Mouse (Mus musculus) hematopoietic stem cell, adult 5-6 weeks (primary cell): ENCODE results near the gene Glcci1. TPM values are rescaled to one million over a fixed set of nuclear protein-coding genes. Genes with fewer than 3 reads are reported as not detected.
"Not testable (repeated sequence)": the region's sequence is repeated elsewhere in the genome, so short reads cannot be mapped to it uniquely, and the experiment has no call there.

Experiments
- ATAC-seq, 2 experiments: fragments of 125-278 bp in 1 of 2; replicated peaks in 1 of 2; 2 replicates each; pipeline ENCODE4 v1.8.0; 2016 to 2017; ENCODE audit warnings: inconsistent platforms in 2 of 2, mild to moderate bottlenecking in 2 of 2, moderate number of reproducible peaks in 2 of 2, low read depth in 1 of 2, moderate TSS enrichment in 1 of 2; ENCODE audit not compliant: low FRiP score in 2 of 2, poor library complexity in 2 of 2, severe bottlenecking in 2 of 2, insufficient read depth in 1 of 2, low TSS enrichment in 1 of 2
- total RNA-seq: library from RNA; stranded (forward); fragments of 172-1452, 232-1000 nt; gene quantifications from 2 replicates; pipeline ENCODE4 v1.2.3, GENCODE M21; 2017

The Glcci1 gene
- total RNA-seq, 1 experiment from 2014 or later: 3.2 TPM

- no peak for ATAC-seq
Observed at GRCm38 (mm10) chr6:8519687-8520086, 10.3 kb downstream of the Glcci1 start.

- ATAC-seq: no peak
Observed at GRCm38 (mm10) chr6:8521231-8521630, 11.8 kb downstream of the Glcci1 start.

- no peak for ATAC-seq
Observed at GRCm38 (mm10) chr6:8524717-8525116, 15.3 kb downstream of the Glcci1 start.

- ATAC-seq: peak; percentile 12 to 51; a peak in 1 of 4 replicates
Observed at GRCm38 (mm10) chr6:8531104-8531894, 21.9 kb downstream of the Glcci1 start.

- no peak; a peak in 1 of 4 replicates for ATAC-seq
Observed at GRCm38 (mm10) chr6:8536944-8537343, 27.5 kb downstream of the Glcci1 start.

DNA sequence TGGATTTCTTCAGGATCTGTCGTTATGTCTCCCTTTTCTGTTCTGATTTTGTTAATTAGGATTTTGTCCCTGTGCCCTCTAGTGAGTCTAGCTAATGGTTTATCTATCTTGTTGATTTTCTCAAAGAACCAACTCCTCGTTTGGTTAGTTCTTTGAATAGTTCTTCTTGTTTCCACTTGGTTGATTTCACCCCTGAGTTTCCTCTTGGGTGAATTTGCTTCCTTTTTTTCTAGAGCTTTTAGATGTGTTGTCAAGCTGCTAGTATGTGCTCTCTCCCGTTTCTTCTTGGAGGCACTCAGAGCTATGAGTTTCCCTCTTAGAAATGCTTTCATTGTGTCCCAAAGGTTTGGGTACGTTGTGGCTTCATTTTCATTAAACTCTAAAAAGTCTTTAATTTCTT, 32.1 kb downstream of the Glcci1 start:
- not testable (repeated sequence) for ATAC-seq

DNA sequence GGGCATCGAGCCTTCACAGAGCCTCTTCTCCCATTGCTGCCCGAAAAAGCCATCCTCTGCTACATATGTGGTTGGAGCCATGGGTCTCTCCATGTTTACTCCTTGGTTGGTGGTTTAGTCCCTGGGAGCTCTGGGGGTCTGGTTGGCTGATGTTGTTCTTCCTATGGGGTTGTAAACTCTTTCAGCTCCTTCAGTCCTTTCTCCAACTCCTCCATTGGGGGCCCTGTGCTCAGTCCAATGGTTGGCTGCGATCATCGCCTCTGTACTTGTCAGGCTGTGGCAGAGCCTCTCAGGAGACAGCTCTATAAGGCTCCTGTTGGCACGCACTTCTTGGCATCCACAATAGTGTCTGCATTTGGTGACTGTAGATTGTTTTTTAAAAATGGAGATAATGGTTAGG, 35.4 kb downstream of the Glcci1 start:
- ATAC-seq: no peak

DNA sequence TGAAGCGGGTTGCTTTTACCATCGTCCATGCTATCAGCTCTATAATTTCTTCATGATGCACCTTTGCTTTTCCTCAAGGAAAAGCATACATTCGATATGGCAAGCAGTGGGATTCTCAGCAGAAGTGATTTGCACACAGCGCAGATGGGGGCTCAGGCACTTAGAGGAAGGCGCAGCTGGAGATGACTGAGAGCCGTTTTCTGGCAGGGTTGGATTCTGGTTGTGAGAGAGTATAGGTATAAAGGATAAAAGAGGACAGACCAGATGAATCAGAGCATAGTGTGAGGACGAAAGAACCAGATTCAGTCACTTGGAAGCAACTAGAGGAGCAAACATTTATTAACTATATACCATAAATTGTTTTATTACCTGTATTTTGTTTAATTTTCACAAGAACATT, 36.4 kb downstream of the Glcci1 start:
- ATAC-seq: no peak

DNA sequence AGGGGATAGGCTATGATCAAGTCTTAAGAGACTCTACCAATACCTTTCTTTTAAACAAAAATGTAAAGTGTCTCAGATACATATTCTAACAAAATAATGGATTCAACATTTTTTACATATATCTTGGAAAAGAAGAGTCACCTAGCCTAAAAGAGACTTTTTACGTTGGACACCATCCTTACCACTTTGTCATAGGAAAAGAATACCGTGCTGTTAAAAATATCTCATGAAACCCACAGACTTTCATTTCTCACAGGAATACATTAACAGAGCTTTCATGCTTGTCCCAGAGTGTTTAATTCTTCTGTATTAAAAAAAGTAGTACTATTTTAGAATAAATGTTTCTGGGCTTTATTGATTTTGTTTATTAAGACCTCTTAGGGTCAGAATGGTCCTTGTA, 41.8 kb downstream of the Glcci1 start:
- no peak for ATAC-seq

DNA sequence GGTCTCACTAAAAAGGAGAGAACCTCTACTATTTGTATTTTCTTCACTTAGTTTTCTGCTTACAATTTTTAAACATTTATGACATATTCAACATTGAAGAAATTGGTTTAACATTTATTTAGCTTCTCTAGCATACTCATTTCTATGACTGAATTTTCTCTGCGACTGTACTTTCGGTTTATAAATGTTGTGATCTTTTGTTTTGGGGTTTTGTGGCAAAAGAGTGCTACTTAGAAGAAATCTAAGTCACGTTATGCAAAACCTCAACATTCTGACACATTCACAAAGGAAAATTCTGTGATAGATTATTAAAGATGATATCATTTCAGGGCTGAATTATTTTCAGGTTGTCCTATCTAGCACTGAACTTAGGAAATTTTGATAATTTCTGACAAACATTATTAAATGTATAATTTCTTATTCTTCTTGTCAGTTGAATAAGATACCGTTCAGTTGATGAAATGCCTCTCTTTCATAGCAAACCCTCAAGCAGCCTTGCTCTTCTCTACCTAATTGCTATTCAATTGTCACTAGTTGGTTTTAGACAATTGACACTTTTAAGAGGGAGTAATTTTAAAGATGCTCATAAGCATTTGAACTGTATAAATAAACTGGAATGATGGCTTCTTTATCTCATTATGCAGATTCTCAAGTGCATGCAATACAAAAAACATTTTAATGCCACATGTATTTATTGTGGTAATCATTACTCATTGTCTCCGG, 47.6 kb downstream of the Glcci1 start:
- ATAC-seq: no peak

DNA sequence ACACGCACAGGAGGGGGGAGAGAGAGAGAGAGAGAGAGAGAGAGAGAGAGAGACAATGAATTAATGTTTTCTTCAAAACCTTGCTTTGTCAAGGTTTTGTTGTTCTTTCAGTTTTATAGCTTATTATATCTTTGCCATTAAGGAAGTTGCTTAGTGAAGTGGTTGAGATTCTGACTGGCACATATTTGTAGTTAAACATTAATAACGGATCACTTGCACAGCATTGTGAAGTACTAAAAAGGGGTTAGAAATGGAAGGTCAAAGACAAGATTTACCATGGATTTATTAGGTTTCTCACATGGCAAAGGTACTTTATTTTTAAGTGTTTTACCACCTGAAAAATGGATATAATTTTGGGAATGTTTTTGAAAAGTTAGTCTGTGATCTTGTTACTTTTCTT, 51.3 kb downstream of the Glcci1 start:
- ATAC-seq: no peak

- ATAC-seq: no peak
Observed at GRCm38 (mm10) chr6:8582377-8582776, 73.0 kb downstream of the Glcci1 start.

- no peak for ATAC-seq
Observed at GRCm38 (mm10) chr6:8583892-8584291, 74.5 kb downstream of the Glcci1 start.

- no peak for ATAC-seq
Observed at GRCm38 (mm10) chr6:8591665-8592064, 82.3 kb downstream of the Glcci1 start.

DNA sequence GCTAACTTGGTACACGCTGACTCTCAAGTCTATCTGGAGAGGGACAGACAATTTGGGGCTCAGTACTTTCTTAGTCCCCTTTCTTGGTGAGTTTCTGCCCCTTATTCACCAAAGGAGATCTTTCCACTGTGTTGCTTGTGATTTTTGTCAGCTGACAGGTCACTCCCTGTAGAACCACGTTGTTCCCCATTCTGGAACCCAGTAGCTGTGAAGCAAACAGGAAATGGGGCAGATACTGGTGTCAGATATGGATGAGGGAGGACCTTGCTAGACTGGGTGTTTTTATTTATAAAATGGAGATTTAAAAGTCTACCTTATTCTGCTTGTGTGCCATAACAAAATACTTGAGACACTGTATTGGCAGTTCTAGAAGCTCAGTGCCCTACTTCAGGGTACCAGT, 108.0 kb downstream of the Glcci1 start:
- ATAC-seq: no peak

GRCm38 (mm10) chr6:8619582-8620350, 110.4 kb downstream of the Glcci1 start:
- ATAC-seq: no peak

GRCm38 (mm10) chr6:8623045-8623444, 113.6 kb downstream of the Glcci1 start:
- no peak for ATAC-seq

DNA sequence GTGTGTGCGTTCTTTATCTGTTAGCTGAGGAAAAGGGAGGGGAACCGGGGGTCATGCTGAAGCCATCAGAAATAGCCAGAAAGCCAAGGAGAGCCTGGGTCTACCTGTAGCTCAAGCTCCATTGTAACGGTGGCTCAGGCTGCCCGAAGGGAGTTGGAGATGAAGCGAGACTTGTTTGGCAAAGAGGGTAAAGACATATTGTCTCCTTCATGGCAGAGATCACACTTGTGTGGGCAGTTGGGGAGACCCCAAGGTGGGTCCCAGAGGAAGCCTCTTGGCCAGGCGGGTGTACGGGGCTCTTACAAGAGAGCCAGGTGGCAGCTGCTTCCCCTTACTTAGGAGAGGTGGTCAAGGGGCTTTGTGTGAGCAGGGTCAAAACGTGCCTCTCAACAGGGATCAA, 118.8 kb downstream of the Glcci1 start:
- no peak for ATAC-seq
